Mouse (Mus musculus) adrenal gland, adult 2 months (tissue): ENCODE results near the gene Gprc5a. TPM values are rescaled to one million over a fixed set of nuclear protein-coding genes. Genes with fewer than 3 reads are reported as not detected.

Experiments used
- DNase-seq: peaks from one replicate; pipeline ENCODE4 v3.0.0; 2021
- long read RNA-seq: library from polyadenylated mRNA; stranded (forward); transcript quantifications from one replicate; pipeline ENCODE4 v2.0.0, GENCODE M21; 2021
- polyA plus RNA-seq: library from polyadenylated mRNA; depleted of rRNA; stranded (reverse); fragments of >200 nt; gene quantifications from 2 replicates; pipeline ENCODE4 v1.2.3, GENCODE M21; 2012; rRNA removed
- total RNA-seq, 2 experiments: library from RNA; stranded (reverse); gene quantifications; 2 replicates each; pipeline ENCODE4 v1.2.3; 2021

Gprc5a gene
- 1 to 10 TPM in 1 of 2 experiments, under 1 TPM in 1; 0.55 to 1.0 TPM for total RNA-seq
- polyA plus RNA-seq, result 0.18 and 0.27 TPM in 2 replicates
- long read RNA-seq, partial matches to known transcripts, result 1 of 1 reads
- long read RNA-seq, other reads (novel, unspliced or antisense), result 0 of 1 reads

DNA sequence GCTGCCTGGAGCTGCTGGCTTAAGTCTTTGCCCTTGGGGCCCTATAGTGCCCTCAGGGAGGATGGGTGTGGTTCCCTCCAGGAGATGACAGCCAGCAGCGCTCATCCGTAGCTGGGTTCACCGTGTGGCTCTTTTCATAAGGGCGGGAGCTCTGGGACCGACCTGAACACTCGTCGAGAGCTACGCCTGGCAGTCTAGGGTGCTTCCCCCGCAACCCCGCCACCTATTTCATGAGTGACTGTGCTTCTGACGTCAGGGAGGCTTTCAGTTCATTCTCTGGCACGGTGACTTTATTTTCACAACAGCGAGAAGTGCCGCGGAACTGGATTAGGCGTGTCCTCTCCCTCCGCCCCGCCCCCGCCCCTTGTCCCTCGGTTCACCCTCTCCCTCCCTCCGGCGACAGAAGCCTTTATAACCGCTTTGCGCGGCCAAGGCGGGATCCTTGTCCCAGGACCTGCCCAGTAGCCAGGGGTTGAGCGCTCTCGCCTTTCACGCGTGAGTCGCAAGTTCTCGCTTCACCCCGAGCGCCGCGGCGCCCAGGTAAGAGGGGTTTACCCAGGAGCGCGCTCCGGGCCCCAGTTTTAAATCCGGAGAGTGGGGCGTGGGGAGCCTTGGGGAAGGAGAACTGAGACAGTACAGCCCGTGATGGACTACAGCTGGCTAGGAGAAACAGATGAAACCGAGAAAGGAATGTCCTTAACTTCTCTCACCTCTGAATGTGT, at the start of gene Gprc5a:
TSS of gene Gprc5a (plus strand) at position 416 of the 722 bp plus-strand sequence.
- DNase-seq, result peak; percentile 54

DNA sequence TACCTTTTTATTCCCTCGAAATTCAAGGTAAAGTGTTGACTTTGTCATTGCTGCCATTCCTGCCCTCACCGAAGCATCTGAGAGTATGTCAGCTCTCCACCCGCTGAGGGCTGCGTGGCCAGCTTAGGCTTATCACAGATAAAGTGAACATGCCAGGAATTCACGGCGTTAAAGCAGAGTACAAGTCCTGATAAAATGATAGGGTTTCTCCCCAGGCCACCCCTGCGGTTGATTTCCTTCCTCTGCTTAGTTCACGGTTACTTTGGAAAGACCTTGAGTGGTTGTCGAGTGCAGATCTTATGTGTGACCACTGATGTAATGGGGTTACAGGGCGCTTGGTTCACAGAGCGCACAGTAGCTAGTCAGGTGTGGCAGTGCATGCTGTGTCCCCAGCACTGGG, 48.2 kb upstream of the Gprc5a start:
- no peak for DNase-seq

DNA sequence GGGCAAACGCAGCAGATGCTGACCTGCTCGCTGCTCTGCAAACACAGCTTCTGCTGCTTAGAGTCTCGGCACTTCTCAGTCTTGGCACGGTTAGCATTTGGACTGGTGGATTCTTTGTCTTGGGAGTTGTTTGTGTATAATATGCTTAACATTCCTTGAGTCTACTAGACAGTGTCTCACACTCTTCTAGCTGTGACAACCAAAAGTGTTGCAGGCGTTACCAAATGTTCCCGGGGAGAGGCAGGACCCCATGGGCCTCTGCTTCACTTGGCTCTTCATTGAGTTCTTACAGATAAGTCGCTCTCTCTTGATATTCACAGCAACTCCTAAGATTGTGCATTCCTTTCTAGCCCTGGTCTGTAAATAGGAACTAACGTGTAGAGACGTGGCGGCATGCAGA, 45.9 kb upstream of the Gprc5a start:
- DNase-seq, result no peak

DNA sequence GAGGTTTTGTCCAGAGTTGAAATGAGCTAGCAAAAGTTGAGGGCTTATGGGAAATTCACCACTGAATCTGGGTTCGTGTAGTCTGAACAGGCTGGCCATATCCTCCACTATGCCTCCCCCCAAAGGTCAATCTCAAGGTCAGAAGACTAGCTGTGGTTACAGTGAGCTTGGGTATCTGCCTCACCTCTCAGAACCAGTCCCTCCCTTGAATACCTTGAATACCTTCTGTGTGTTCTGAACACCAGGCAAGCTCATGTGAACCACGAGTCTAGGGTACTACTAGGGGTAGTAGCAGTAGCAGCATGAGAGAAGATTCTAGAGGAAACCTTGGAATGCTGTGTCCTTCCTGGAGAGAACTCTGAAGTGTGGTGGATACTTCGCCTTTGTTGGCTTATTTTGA, 43.8 kb upstream of the Gprc5a start:
- no peak for DNase-seq

DNA sequence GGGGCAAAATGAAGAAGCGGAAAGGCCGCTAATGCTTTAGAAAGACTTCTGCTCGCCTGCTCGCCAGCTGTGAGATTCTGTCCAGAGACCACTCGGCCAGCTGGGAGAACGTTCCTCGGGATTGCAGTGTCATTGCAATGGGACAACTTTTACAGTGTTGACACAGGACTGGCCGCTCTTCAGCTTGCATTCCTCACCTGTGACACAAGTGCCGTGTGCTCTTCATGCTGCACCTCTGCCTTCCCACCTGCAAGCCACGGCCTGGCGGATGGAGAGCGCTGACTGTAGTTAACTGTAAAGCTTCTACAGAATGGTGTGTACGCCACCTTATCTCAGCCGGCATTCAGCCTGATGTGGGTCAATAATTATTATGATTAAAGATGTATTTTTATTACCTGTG, 42.1 kb upstream of the Gprc5a start:
- no peak for DNase-seq

DNA sequence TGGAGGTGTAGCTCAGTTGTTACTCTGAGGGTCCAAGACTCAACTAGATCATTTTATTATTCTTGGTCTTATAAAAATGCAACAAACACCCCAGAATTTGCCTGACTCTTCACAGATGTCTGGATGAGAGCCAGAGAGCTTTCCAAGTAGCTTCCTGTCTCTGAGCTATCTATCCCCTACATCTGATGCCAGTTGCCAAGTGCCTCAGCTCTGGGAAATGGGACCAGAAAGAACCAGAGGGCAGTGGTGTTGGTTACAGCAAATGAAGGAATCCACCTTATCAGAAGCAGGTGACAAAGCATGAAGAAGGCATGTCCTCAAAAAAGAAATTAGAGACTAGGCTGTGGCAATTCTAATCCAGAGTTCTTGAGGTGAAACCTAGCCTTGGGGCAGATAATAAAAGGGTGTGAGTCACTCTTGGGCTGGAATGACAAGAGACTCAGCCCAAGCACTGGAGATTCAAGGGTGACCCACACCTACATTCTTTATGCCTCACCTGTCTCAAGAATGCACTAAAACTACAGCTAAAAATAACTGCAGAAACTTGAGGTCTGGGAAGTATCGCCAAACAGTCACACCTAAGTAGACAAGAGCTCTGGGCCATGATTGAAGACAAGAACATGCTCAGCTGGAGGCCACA, 40.5 kb upstream of the Gprc5a start:
- DNase-seq, result no peak

DNA sequence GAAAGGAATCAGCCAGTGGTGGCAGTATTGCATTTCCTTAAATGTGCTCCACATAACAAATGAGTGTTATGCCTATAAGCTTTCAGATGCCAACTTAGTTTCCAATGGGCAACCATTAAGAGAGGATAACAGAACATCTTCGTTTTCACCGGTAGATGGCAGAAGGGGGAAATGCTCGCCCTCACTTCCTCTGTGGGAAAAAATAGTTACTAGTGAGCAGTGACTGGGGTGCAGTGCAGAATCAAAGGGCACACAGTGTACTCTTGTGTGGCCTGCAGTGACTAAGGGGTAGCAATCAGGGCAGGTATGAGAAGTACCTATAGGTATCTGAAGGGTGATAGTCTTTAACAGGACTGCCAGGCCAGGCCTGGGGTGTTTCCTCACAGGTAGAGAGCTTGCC, 39.2 kb upstream of the Gprc5a start:
- peak; percentile 33 for DNase-seq

DNA sequence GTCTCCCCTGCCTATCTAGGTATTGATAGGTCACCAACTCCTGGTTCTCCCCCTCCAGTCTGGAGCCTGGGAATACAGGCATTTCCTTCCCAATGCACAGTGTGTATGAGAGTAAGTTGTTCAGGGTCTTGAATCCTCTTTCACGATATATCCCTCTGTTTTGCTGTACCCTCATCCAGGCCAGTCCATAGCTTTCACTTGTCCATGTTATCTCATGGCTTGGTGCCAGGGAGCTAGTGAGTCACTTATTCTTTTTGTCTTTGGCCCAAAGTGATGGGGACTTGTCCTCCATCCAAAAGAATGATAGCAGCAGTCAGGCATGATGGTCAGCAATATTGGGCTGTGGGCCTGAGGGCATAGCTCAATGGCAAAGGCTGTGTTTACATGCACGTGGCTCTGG, 38.7 kb upstream of the Gprc5a start:
- DNase-seq, result peak; percentile 67

DNA sequence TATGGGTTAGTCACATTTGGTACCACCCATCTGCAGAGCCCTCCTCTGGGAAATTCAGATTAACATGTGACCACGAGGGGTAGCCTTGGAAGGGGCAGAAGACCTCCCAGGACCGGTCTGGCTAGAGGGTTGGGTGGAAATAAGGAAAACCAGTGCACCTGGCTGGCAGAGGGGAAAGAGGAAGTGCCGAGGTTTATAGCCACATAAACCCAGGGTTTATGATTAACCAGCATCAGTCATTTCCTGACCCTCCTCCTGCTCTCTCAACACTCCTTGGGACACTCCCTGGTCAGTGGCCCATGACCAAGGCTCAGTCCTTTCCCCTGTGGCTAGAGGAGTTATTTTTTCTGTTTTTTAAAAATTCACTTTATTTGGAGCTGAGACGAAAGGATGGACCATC, 36.2 kb upstream of the Gprc5a start:
- no peak for DNase-seq

DNA sequence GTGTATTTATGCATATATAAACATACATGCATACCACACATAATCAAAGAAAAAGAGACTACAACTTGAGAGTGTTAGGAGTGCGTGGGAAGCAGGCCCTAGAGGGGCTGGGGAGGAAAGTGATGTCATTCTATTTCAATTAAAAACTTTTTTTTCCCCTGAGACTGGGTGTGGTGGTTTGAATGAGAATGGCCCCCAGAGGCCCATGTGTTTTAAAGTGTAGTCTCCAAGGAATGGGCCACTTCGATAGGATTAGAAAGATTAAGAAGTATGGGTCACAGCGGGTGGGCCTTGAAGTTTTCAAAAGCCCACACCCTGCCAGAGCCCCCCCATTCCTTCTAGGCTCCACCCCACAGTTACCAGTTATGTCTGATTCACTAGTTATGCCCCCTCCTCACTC, 26.8 kb upstream of the Gprc5a start:
- DNase-seq, result no peak

DNA sequence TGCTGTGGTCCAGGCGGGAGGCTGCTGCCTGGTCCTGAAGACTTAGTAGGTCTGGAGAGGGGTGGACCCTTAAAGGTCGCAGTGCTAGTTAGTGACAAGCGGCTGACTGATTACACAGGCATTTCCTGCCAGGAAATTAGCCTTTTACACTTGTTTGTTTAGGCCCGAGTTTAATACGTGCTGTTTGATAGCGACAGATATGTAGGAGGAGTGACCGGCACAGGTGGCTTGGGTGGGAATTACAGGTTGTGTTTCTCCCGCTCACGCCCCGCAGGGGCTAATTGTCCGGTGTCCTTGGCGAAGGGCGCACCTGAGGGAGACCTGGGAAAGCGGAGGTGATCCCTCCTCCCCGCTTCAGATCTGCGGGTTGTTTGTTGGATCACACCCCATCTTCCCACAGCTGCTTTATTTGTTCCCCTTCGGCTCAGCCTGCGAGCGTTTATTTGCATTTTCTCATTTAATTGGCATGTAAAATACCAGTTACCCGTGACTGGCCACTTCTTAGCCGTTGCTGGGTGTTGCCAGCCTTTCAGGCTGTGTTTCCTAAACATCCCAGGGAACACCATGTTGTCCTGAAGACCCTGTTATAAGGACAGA, 25.1 kb upstream of the Gprc5a start:
- DNase-seq, result no peak

DNA sequence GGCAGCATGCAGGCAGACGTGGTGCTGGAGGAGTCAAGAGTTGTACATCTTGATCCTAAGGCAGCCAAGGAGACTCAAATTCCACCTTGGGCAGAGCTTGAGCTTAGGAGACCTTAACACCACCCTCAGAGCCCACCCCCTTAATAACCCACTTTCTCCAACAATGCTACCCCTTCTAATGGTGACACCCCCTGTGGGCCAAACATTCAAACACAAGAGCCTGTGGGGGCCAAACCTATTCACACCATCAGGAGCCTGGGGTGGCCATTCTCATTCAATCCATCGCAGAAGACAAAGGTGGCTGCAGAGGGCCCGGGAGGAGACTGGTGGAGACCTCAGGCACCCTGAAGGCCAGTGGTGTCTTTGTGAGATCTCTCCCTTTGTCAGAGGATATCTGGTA, 23.5 kb upstream of the Gprc5a start:
- no peak for DNase-seq

DNA sequence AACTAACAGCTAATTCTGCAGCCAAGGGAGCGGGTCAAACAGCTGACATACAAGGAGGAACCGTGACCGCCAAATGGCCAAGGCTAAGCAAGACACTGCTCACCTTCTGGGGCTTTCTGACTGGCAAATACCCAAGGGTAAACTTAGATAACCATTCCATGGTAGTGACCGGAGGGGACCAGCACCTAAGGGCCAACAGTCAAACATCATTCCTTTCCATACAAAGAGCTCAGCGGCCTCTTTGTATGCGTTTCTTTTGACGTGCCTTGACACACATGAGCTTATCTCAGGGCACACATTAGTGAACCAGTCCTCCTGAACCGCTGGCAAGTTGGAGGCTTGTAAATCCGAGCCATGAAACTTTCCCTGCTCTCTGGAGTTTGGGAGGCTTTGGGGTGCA, 18.2 kb upstream of the Gprc5a start:
- no peak for DNase-seq

DNA sequence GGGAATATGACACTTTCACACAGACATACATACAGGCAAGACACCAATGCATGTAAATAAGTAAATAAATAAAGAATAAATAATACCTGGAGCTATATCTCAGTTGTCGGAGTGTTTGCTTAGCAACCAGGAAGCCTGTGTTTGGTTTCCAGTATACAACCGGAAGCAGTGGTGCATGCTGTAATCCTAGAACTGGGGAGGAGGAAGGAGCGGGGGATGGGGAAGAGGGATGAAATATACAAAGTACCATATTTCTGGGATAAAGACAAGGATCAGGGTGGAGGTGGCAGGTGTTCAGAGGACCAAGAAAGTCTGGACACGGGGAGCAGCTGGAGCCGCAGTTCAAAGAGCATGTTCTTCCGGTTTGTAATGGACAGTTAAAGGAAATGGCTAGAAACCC, 16.9 kb upstream of the Gprc5a start:
- DNase-seq, result no peak

DNA sequence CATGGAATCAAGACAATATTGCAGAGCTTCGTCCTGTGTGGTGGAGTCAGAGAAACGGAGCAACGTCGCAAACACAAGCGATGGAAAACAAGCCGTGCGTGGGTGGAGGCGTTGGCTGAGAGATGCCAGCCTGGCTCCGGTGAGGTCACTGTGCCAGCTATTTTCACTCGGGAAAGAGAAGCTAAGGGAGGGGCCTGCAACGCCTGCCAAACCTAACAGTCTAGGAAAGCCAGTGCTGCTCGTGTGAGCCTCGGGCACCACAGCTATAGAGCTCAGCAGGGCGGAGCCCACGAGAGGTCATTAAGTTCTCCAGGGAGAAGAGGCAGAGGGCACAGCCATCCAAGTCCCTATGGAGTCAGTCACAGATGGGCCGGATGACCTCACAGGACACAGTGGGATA, 16.5 kb upstream of the Gprc5a start:
- no peak for DNase-seq

DNA sequence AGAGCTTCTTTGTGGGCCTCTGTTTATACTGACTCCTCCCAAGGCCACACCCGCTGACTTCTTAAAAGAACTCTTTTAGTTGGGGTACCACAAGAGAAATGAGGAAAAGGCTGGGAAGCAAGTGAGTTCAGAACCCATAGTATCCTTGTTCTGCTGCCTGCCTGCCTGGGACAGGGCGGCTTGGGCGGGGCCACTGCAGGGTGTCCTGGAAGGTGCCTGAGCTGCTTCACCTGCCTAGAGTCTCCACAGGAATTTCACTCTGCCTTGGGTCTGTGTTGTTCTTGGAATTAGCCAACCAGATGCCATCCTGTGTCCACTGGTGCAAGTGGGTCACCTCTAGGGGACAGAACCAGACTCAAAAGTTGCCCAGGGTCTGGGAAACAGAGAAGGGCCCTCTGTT, 11.7 kb upstream of the Gprc5a start:
- DNase-seq, result no peak

DNA sequence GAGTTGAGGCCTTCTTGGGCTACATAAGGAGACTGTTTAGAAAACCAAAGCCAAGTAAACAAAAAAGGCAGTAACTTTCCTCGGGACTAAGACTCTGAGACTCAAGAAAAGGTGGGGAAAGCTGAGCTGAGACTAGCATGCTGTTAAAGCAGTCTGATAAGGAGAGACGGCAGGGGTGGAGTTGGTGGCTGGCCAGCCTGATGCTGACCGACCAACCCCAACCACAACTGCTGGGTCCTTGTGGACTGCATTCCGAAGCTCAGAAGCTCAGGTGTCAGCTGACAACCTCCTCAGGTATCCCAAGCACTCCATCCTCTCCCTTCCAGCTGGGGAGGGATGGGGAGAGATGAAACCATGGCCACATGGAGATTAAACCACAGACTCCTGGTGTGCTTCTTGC, 9.6 kb upstream of the Gprc5a start:
- DNase-seq, result no peak

DNA sequence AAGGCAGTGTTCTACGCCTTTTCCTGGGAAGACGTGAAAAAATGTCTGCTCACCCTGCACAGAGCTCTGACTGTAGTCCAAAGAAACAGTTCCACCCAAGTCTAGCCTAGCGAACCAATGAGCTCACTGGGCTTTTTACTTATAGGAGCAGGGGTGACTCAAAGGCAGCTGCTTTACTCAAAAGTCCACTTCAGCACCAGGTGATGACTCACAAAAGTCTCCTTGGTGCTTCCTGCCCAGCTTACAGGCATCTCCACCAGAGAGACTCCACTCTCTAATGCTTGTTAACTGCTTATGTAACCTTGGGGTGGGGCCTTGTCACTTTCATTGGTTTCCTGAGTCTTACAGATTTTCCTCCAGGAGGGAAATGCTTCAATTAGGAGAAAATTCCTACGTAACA, 4.7 kb upstream of the Gprc5a start:
- DNase-seq, result no peak

DNA sequence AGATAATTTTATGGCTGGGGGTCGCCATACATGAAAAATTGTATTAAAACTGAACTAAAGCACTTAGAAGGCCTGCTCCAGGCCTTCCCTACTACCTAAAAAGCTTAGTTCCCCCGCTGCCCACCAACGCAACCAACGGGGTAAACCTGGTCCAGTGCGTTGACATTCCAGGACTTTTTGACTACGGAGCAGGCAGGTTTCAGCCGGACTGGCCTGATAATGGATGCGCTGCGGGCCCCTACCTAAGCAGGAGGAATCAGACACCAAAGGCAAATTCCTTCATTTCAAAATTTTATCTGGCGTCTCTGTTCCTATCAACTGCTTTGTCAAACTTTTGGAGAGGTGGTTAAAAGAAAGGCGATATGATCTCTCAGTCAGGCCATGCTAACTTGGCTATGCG, 830 bp upstream of the Gprc5a start:
- no peak for DNase-seq

DNA sequence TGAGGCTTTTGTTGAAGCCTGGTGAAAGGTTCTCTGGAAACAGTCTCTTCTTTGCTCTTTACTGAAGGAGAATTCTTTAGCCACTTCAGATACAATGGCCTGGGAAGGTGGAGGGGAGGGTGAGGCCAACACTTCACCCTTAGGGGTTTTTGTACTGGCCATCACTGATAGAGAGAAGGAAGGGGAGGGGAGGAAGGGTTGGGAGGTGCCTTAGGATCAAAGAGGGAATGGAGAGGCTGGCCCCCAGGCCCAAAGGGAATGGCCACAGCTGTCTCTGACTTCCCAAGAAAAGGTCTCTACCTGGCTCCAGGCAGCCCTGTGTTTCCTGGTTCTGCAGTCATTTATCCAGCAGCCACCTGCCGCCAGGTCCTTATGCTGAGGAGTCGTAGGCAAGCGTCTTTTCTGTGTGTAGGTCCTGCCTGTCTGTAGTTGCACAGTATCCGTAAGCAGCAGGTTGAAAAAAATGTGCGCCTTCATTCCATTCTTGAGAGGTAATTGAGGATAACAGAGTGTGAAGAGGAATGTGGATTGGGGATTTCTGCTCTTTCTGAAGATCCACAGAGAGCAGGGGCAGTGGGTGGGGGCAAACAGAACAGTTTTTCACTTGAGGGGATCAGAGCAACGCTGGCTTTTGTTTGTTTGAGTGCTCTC, 1.5 kb downstream of the Gprc5a start:
- DNase-seq, result no peak

DNA sequence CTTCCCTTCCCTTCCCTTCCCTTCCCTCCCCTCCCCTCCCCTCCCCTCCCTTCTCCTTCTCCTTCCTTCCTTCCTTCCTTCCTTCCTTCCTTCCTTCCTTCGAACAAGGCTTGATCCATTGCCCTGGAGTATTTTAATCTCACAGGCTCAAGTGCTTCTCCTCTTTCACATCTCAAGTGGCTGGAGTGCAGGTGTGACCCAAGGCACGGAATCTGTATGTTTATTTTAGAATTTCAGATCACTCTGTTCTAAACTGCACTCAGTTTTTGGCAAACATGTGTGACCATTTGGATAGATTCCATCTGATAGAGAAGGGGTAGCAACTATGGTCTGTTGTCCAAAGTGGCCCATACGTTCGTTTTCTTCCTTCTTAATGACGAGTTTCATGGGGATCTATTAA, 2.8 kb downstream of the Gprc5a start:
- DNase-seq, result no peak

DNA sequence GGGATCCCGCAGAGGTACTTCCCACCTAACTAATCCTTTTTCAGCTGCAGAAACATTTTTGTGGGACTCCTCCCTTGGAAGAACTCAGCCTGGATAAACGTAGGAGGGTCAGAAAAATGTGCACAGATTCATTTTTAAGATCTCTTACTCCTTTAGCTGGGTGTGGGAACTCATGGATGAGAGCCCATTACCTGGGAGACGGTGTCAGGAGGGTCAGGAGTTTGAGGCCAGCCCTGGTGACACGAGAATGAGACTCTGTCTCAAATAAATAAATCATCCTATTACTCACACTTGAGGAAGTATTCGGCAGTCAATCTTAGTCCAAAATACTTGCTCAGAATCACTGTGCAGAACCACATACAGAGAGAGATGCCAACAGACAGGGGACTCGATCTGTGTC, 4.4 kb downstream of the Gprc5a start:
- DNase-seq, result no peak

DNA sequence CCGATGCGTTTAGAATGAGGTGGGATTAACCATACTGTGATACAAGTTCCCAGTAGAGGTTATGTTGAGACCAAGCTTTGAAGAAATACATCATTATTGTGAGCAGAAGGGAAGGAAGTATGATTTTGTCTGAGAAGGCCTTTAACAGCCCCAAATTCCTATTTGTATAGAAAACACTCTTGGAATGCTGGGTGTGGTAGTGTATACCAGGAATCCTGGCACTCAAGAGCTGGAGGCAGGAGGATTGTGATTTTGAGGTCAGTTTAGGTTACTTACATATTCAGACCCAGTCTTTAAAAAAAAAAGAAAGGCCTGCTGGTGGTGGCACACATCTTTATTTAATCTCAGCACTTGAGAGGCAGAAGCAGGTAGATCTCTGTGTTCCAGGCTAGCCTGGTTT, 4.9 kb downstream of the Gprc5a start:
- no peak for DNase-seq
